Mouse (Mus musculus): ENCODE results near the gene Cep128. TPM values are rescaled to one million over a fixed set of nuclear protein-coding genes. Genes with fewer than 3 reads are reported as not detected.
"Not testable (repeated sequence)": the region's sequence is repeated elsewhere in the genome, so short reads cannot be mapped to it uniquely, and the experiment has no call there.

Gene Cep128
- total and polyA plus RNA-seq, 2 experiments from 2014 or later, result 15.1 to 17.4 TPM

DNA sequence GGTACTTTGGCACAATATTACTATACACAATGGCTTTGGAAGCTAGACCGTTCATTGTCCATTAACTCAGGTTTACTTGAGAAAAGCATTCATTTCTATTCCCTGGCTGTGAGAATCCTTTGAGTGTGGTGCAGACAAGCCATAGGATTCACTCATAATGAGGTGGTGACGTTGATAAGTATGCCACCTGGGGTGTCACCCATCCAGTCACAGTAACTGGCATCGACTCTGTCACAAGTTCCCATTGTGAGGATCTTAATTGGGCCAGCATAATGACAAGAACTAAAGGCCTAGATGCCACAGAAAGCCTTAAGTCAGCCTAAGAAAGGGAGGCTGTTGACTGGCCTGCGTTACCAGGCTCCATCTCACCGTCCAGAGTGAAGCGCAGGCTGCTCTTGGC is 396.9 kb downstream of the Cep128 start:
- TF ChIP-seq CTCF (IDR thresholded peaks at IDR 0.05; ENCODE audit: low read depth), result no peak
- H3K4me1 ChIP-seq (ENCODE audit: control insufficient read depth, insufficient read depth), result no peaks in the 10 kb centered on the region

DNA sequence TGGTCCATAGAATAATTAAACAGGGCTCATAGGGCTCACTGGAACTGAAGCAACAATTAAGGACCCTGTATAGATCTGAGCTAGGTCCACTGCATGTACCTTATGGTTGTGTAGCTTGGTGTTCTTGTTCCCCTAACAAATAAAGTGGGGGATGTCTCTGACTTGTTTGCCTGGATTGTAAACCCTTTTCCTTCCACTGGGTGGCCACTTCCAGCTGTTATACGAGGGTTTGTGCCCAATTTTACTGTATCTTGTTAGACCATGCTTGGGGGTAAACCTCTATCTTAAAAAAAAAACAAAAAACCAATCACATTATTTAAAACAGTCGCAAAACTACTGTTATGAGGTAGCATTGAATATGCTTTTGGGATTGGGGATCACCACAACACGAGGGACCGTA is 402.2 kb downstream of the Cep128 start:
- H3K4me3 ChIP-seq (ENCODE audit: low read depth, low read length), result no peak overlapping the region
- TF ChIP-seq EP300 (IDR thresholded peaks at IDR 0.05; ENCODE audit: low read depth) (no peak), CTCF (IDR thresholded peaks at IDR 0.05; ENCODE audit: low read depth) (no peak)
- H3K27me3 ChIP-seq (ENCODE audit: control insufficient read depth, insufficient read depth, low read length), result no peaks in the 10 kb centered on the region
- H3K36me3 ChIP-seq (replicated peaks; ENCODE audit: control insufficient read depth, insufficient read depth, low read length), result no peaks in the 10 kb centered on the region
- 86% methylated on average over 4 of the region's 4 CpGs for WGBS
- no peaks in the 10 kb centered on the region for H3K9me3 ChIP-seq (replicated peaks; ENCODE audit: control insufficient read depth, low read length)
- H3K4me2 ChIP-seq (ENCODE audit: low read depth, low read length), result no peak overlapping the region
- no peak overlapping the region for H3K9ac ChIP-seq (replicated peaks; ENCODE audit: low read depth, low read length)
- no peak overlapping the region for H3K27ac ChIP-seq (ENCODE audit: low read depth)
- H3K4me1 ChIP-seq (ENCODE audit: control insufficient read depth, insufficient read depth), result no peaks in the 10 kb centered on the region
- ATAC-seq (ENCODE audit: insufficient read depth, low read depth), result no peak
- no peak for DNase-seq (ENCODE audit: low spot score)

More for the DNA sequence above, 396.9 kb downstream of the Cep128 start:
- Histone ChIP-seq H3K27me3 (ENCODE audit: control insufficient read depth, insufficient read depth, low read length) (no peaks in the 10 kb centered on the region), H3K27ac (ENCODE audit: low read depth) (no peak overlapping the region), H3K36me3 (replicated peaks; ENCODE audit: control insufficient read depth, insufficient read depth, low read length) (no peaks in the 10 kb centered on the region), H3K4me2 (ENCODE audit: low read depth, low read length) (no peak overlapping the region), H3K4me3 (ENCODE audit: low read depth, low read length) (no peak overlapping the region), H3K9me3 (replicated peaks; ENCODE audit: control insufficient read depth, low read length) (no peaks in the 10 kb centered on the region), H3K9ac (replicated peaks; ENCODE audit: low read depth, low read length) (no peak overlapping the region)
- 77% methylated on average over 6 of the region's 6 CpGs for WGBS
- ATAC-seq (ENCODE audit: insufficient read depth, low read depth), result no peak
- DNase-seq (ENCODE audit: low spot score), result no peak

DNA sequence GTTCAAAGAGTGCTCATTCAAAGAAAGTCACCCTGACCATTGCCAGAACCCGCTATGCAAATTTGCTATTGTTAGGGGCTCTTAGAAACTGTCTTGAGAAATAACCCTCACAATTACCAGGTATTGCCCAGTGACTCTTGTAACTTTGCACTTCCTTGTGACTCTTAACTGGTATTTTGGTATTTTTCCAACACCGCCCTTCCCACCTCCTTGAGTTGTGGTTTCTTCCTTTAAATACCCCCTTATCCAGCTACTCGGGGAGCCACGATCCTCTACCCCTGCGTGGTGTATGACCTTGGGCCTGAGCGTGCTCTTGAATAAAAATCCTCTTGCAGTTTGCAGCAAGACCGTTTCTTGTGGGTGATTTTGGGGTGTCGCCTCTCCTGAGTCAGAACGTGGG is 407.8 kb downstream of the Cep128 start:
- not testable (repeated sequence) for H3K9me3 ChIP-seq (replicated peaks; ENCODE audit: control insufficient read depth, low read length); H3K27ac ChIP-seq (ENCODE audit: low read depth); H3K4me2 ChIP-seq (ENCODE audit: low read depth, low read length); H3K4me3 ChIP-seq (ENCODE audit: low read depth, low read length); ATAC-seq (ENCODE audit: insufficient read depth, low read depth); H3K9ac ChIP-seq (replicated peaks; ENCODE audit: low read depth, low read length); H3K27me3 ChIP-seq (ENCODE audit: control insufficient read depth, insufficient read depth, low read length); DNase-seq (ENCODE audit: low spot score); H3K36me3 ChIP-seq (replicated peaks; ENCODE audit: control insufficient read depth, insufficient read depth, low read length); H3K4me1 ChIP-seq (ENCODE audit: control insufficient read depth, insufficient read depth)
- WGBS, result 89% methylated on average over 9 of the region's 9 CpGs

DNA sequence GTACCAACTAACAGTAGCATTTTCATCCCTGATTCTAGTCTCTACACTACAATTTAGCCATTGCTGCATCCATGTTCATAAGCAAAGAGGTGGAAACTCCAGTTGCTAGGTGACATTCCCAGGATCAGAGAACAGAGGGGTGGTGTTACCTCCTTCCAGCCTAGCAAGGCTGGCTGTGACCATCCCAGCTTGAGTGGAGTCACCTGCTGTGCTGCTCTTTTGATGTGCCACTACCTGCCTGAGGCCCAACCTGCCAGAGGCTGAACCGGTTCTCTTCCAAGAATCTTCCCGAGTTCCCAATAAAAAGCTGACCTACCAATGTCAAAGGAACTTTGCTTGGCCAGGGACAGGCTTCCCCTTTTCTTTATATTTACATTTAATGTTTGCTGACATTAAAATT is 408.8 kb downstream of the Cep128 start:
- 27% methylated on average over 2 of the region's 2 CpGs for WGBS
- no peak for ATAC-seq (ENCODE audit: insufficient read depth, low read depth)
- H3K9me3 ChIP-seq (replicated peaks; ENCODE audit: control insufficient read depth, low read length), result no peaks in the 10 kb centered on the region
- H3K27ac ChIP-seq (ENCODE audit: low read depth), result no peak overlapping the region
- no peaks in the 10 kb centered on the region for H3K4me1 ChIP-seq (ENCODE audit: control insufficient read depth, insufficient read depth)
- no peak overlapping the region for H3K9ac ChIP-seq (replicated peaks; ENCODE audit: low read depth, low read length)
- no peak overlapping the region for H3K4me2 ChIP-seq (ENCODE audit: low read depth, low read length)
- no peak for DNase-seq (ENCODE audit: low spot score)
- H3K4me3 ChIP-seq (ENCODE audit: low read depth, low read length), result no peak overlapping the region
- H3K27me3 ChIP-seq (ENCODE audit: control insufficient read depth, insufficient read depth, low read length), result no peaks in the 10 kb centered on the region
- TF ChIP-seq CTCF (IDR thresholded peaks at IDR 0.05; ENCODE audit: low read depth) (no peak), EP300 (IDR thresholded peaks at IDR 0.05; ENCODE audit: low read depth) (no peak)
- no peaks in the 10 kb centered on the region for H3K36me3 ChIP-seq (replicated peaks; ENCODE audit: control insufficient read depth, insufficient read depth, low read length)

DNA sequence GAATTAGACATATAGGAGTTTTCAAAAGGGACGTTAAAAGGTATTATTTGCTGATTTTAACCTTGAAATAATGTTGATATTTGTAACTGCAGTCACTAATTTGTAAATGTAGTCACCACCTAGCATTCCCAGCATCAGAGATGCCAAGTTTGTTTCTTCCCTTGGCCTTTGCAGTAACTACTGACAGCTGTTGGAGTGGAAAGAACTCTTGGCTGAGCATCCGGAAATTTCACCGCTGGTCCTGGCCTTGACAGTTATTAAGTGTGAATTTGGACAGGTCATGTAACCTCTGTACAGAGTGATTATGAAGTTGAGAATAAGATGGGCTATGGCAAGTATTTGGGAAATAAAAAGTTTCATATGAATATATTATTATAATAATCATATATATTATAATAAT is 413.1 kb downstream of the Cep128 start:
- Histone ChIP-seq H3K36me3 (replicated peaks; ENCODE audit: control insufficient read depth, insufficient read depth, low read length) (no peaks in the 10 kb centered on the region), H3K4me2 (ENCODE audit: low read depth, low read length) (no peak overlapping the region), H3K9ac (replicated peaks; ENCODE audit: low read depth, low read length) (no peak overlapping the region), H3K4me3 (ENCODE audit: low read depth, low read length) (no peak overlapping the region), H3K27me3 (ENCODE audit: control insufficient read depth, insufficient read depth, low read length) (no peaks in the 10 kb centered on the region), H3K4me1 (ENCODE audit: control insufficient read depth, insufficient read depth) (no peaks in the 10 kb centered on the region), H3K9me3 (replicated peaks; ENCODE audit: control insufficient read depth, low read length) (no peaks in the 10 kb centered on the region), H3K27ac (ENCODE audit: low read depth) (no peak overlapping the region)
- WGBS, result 65% methylated on average over 3 of the region's 3 CpGs
- ATAC-seq (ENCODE audit: insufficient read depth, low read depth) (no peak), DNase-seq (ENCODE audit: low spot score) (no peak)
- TF ChIP-seq CTCF (IDR thresholded peaks at IDR 0.05; ENCODE audit: low read depth) (no peak), EP300 (IDR thresholded peaks at IDR 0.05; ENCODE audit: low read depth) (no peak)

DNA sequence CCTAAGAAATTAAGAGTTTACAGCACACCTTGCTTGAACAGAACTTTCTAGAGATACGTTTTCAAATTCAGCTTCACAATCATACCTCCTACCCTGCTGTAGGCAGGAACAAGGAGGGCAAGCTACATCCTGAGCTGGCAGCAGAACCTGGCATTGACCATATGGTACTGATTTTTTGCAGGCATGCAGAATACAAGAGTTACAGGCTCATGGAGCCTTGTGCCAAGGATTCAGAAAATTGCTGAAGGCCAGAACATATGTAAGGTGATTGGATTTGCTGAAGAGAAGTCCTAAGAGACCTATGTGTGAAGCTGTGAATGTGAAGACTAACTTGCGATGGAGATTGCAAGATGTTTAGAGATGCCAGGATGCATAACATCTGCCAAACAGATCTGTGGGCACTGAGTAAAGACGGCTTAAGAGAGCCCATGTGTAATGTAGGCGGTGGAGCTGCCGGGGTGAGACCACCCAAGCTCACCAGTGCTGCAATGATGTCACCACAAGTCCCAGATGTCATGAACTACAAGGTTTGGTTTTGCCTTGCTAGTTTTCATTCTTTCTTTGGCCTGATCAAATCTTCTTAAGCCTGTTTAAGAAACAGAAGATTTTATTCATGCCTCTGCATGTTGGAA is 422.7 kb downstream of the Cep128 start:
- no peaks in the 10 kb centered on the region for H3K36me3 ChIP-seq (replicated peaks; ENCODE audit: control insufficient read depth, insufficient read depth, low read length)
- WGBS, result 81% methylated on average over 5 of the region's 5 CpGs
- H3K27ac ChIP-seq (ENCODE audit: low read depth), result no peak overlapping the region
- no peak overlapping the region for H3K4me3 ChIP-seq (ENCODE audit: low read depth, low read length)
- H3K4me2 ChIP-seq (ENCODE audit: low read depth, low read length), result no peak overlapping the region
- DNase-seq (ENCODE audit: low spot score) (no peak), ATAC-seq (ENCODE audit: insufficient read depth, low read depth) (no peak)
- no peaks in the 10 kb centered on the region for H3K9me3 ChIP-seq (replicated peaks; ENCODE audit: control insufficient read depth, low read length)
- TF ChIP-seq CTCF (IDR thresholded peaks at IDR 0.05; ENCODE audit: low read depth), result no peak
- no peak for TF ChIP-seq EP300 (IDR thresholded peaks at IDR 0.05; ENCODE audit: low read depth)
- no peaks in the 10 kb centered on the region for H3K27me3 ChIP-seq (ENCODE audit: control insufficient read depth, insufficient read depth, low read length)
- H3K9ac ChIP-seq (replicated peaks; ENCODE audit: low read depth, low read length), result no peak overlapping the region
- no peaks in the 10 kb centered on the region for H3K4me1 ChIP-seq (ENCODE audit: control insufficient read depth, insufficient read depth)

All from heart, postnatal 0 days (tissue).